Mouse (Mus musculus) testis, postnatal 10 days (tissue): ENCODE measurements at regions not wholly inside any gene's neighbourhood (a gene's known extent, or its start where the extent isn't known, plus 50 kb on each side); places are given as distances from the start of the nearest gene placed in this dataset.

Experiments used
- DNase-seq: peaks from one replicate; pipeline ENCODE4 v3.0.0; 2021; ENCODE audit warnings: low spot score

- DNase-seq = no peak
Measured at GRCm38 (mm10) chr9:47391669-47392068, 138.3 kb upstream of the Cadm1 start.

- DNase-seq = no peak
Measured at GRCm38 (mm10) chr9:47399598-47399997, 130.4 kb upstream of the Cadm1 start.

- no peak for DNase-seq
Measured at GRCm38 (mm10) chr9:47400117-47400823, 129.7 kb upstream of the Cadm1 start.

GRCm38 (mm10) chr9:47401511-47401910 lies 128.5 kb upstream of the Cadm1 start:
- no peak for DNase-seq

- no peak for DNase-seq
Measured at GRCm38 (mm10) chr9:47403317-47403716, 126.7 kb upstream of the Cadm1 start.

- DNase-seq = no peak
Measured at GRCm38 (mm10) chr9:47404821-47405220, 125.2 kb upstream of the Cadm1 start.

- DNase-seq = no peak
Measured at GRCm38 (mm10) chr9:47405547-47405946, 124.4 kb upstream of the Cadm1 start.

GRCm38 (mm10) chr9:47407007-47407670 lies 122.8 kb upstream of the Cadm1 start:
- peak; percentile 65 for DNase-seq

GRCm38 (mm10) chr9:47408061-47408460 lies 121.9 kb upstream of the Cadm1 start:
- no peak for DNase-seq

GRCm38 (mm10) chr9:47409579-47409978 lies 120.4 kb upstream of the Cadm1 start:
- DNase-seq = no peak

GRCm38 (mm10) chr9:47412786-47413185 lies 117.2 kb upstream of the Cadm1 start:
- no peak for DNase-seq

- DNase-seq = no peak
Measured at GRCm38 (mm10) chr9:47414350-47414988, 115.5 kb upstream of the Cadm1 start.

- peak; percentile 57 for DNase-seq
Measured at GRCm38 (mm10) chr9:47422151-47422599, 107.8 kb upstream of the Cadm1 start.

GRCm38 (mm10) chr9:47422741-47423461 lies 107.1 kb upstream of the Cadm1 start:
- DNase-seq = peak; percentile 87

- DNase-seq = no peak
Measured at GRCm38 (mm10) chr9:47423462-47423832, 106.5 kb upstream of the Cadm1 start.

- DNase-seq = no peak
Measured at GRCm38 (mm10) chr9:47424191-47424590, 105.8 kb upstream of the Cadm1 start.

GRCm38 (mm10) chr9:47426712-47427111 lies 103.3 kb upstream of the Cadm1 start:
- DNase-seq = no peak

- DNase-seq = no peak
Measured at GRCm38 (mm10) chr9:47428710-47429341, 101.1 kb upstream of the Cadm1 start.

GRCm38 (mm10) chr9:47429691-47430090 lies 100.3 kb upstream of the Cadm1 start:
- DNase-seq = no peak

- DNase-seq = no peak
Measured at GRCm38 (mm10) chr9:47432715-47433114, 97.3 kb upstream of the Cadm1 start.

GRCm38 (mm10) chr9:47433185-47433584 lies 96.8 kb upstream of the Cadm1 start:
- no peak for DNase-seq

GRCm38 (mm10) chr9:47434091-47434490 lies 95.9 kb upstream of the Cadm1 start:
- no peak for DNase-seq
